Mouse (Mus musculus) frontal cortex, postnatal 10 days (tissue): ENCODE data around the gene Tpt1.
"Not testable (repeated sequence)": the region's sequence is repeated elsewhere in the genome, so short reads cannot be mapped to it uniquely, and the experiment has no call there.

Experiments
- DNase-seq, 2 experiments: peaks; one replicate each; pipeline ENCODE4 v3.0.0; 2022; ENCODE audit warnings: low spot score in 2 of 2, mixed read lengths in 1 of 2

Gene Tpt1

GRCm38 (mm10) chr14:75844867-75845697, at the start of gene Tpt1:
Tpt1 (plus strand) TSS chr14:75845093.
- DNase-seq, result peak; percentile 97 to 98

- DNase-seq, result no peak
Measured at GRCm38 (mm10) chr14:75795918-75796317, 49.0 kb upstream of the Tpt1 start.

GRCm38 (mm10) chr14:75797769-75798386, 47.0 kb upstream of the Tpt1 start:
- DNase-seq, result no peak

GRCm38 (mm10) chr14:75807800-75808199, 37.1 kb upstream of the Tpt1 start:
- DNase-seq, result no peak

- DNase-seq, result no peak
Measured at GRCm38 (mm10) chr14:75809931-75810330, 35.0 kb upstream of the Tpt1 start.

- DNase-seq, result no peak
Measured at GRCm38 (mm10) chr14:75818528-75818927, 26.4 kb upstream of the Tpt1 start.

- DNase-seq, result no peak
Measured at GRCm38 (mm10) chr14:75819341-75819740, 25.6 kb upstream of the Tpt1 start.

GRCm38 (mm10) chr14:75820007-75820406, 24.9 kb upstream of the Tpt1 start:
- DNase-seq, result no peak

- DNase-seq, result no peak
Measured at GRCm38 (mm10) chr14:75826851-75827410, 18.0 kb upstream of the Tpt1 start.

- DNase-seq, result no peak
Measured at GRCm38 (mm10) chr14:75828221-75828620, 16.7 kb upstream of the Tpt1 start.

- peak; percentile 78 to 86 for DNase-seq
Measured at GRCm38 (mm10) chr14:75828866-75829806, 15.8 kb upstream of the Tpt1 start.

- DNase-seq, result not testable (repeated sequence)
Measured at GRCm38 (mm10) chr14:75829817-75830216, 15.1 kb upstream of the Tpt1 start.

GRCm38 (mm10) chr14:75832031-75832430, 12.9 kb upstream of the Tpt1 start:
- no peak for DNase-seq

- no peak for DNase-seq
Measured at GRCm38 (mm10) chr14:75832982-75833381, 11.9 kb upstream of the Tpt1 start.

- no peak for DNase-seq
Measured at GRCm38 (mm10) chr14:75833546-75834250, 11.2 kb upstream of the Tpt1 start.

- peak in 1 of 2 experiments; percentile 52 for DNase-seq
Measured at GRCm38 (mm10) chr14:75834251-75834738, 10.6 kb upstream of the Tpt1 start.

- DNase-seq, result no peak
Measured at GRCm38 (mm10) chr14:75834739-75835381, 10.0 kb upstream of the Tpt1 start.

GRCm38 (mm10) chr14:75836579-75836978, 8.3 kb upstream of the Tpt1 start:
- DNase-seq, result no peak

GRCm38 (mm10) chr14:75837048-75837916, 7.6 kb upstream of the Tpt1 start:
- DNase-seq, result no peak
